Mouse (Mus musculus) brain, adult 10 weeks (tissue): ENCODE measurements around the gene Mark4. TPM values are rescaled to one million over a fixed set of nuclear protein-coding genes. Genes with fewer than 3 reads are reported as not detected.

Experiments
- polyA plus RNA-seq: library from polyadenylated mRNA; stranded (reverse); fragments of 350-450 nt; fragmentation: Illumina TruSeq; extraction: RNeasy Lipid Tissue Mini Kit (QIAGEN cat#74804); gene quantifications from one replicate; pipeline ENCODE4 v1.2.3, GENCODE M21; 2015; ENCODE audit warnings: low read depth, low replicate concordance

Gene Mark4
- 41.6 TPM for polyA plus RNA-seq

DNA sequence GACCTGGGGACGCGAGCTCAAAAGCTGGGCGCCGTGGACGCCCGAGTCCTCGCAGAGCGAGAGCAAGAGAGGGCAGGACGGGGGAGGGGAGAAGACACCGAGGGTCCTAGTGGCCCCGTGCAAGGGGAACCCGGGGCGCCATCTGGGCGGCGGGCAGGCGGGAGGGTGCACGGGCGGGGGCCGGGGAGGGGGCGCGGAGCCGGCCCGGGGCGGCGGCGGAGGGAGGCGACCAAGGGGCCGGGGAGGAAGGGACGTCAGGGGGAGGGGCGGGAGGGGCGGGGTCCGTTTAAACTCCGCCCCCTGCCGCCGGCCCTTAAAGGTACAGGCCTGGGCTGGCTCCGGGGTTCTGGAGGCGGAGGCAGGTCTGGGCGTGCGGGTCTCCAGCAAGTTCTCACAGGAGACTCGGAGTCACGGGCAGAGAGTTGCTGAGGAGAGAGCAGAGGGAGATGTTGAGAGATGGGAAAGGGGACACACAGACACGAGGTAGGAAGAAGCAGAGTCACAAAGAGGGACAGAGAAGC is at the start of gene Mark4:
Gene Mark4, minus strand, starts transcription at position 231 of the 521 bp plus-strand sequence.

GRCm38 (mm10) chr7:19462884-19463381 is 4.3 kb upstream of the Mark4 start, which contains the start of gene Exoc3l2:
TSS of gene Exoc3l2 (plus strand) at chr7:19463331.

GRCm38 (mm10) chr7:19404476-19404875 is 54.1 kb downstream of the Mark4 start, which contains the start of gene Ckm:
TSS of gene Ckm (plus strand) at chr7:19404776.

DNA sequence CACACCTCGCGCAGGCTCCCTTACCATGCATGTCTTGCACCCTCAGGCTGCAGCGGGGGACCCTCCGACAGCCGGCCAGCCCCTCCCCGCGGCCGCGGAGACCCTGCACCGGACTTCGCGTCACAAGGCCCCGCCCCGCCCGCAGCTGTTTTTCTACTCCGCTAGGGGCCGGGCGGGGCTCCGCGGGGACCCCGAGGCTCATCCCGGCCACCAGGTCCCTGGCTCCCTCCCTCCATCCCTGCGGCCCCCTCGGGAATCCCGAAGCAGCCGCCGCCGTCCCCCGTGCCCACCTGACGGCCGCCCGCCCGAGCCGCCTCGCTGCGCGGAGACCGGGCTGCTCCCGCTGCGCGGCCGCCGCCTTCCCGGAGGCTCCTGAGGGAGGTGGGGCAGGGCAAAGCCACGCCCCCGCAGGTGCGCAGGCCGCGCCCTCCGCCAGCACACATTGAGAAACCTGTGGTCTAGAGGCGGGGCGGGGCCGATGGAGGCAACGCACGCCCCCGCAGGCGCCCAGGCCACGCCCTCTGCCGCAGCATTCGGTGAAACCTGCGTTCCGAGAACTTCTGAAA is 54.8 kb downstream of the Mark4 start, which contains the start of gene Klc3:
Gene Klc3, minus strand, starts transcription at position 374 of the 566 bp plus-strand sequence.

GRCm38 (mm10) chr7:19381377-19382165 is 77.0 kb downstream of the Mark4 start, which contains the start of gene Ercc2:
TSS of gene Ercc2 (plus strand) at chr7:19382010.

Other genes with a start within 250 kb of the Mark4 start
- 3.4 TPM for gene Gpr4, start 246.3 kb downstream of the Mark4 start, polyA plus RNA-seq
- 44.3 TPM for gene Opa3, start 230.5 kb downstream of the Mark4 start, polyA plus RNA-seq
- gene Vasp, start 187.0 kb downstream of the Mark4 start, polyA plus RNA-seq: 14.7 TPM
- gene Ppm1n, start 178.8 kb downstream of the Mark4 start, polyA plus RNA-seq: not detected
- 116 TPM for gene Rtn2, start 176.2 kb downstream of the Mark4 start, polyA plus RNA-seq
- gene Fosb, start 148.8 kb downstream of the Mark4 start, polyA plus RNA-seq: 8.0 TPM
- gene Ercc1, start 114.0 kb downstream of the Mark4 start, polyA plus RNA-seq: 39.0 TPM
- gene Cd3eap, start 99.3 kb downstream of the Mark4 start, polyA plus RNA-seq: 17.9 TPM
- 2.5 TPM for gene Ppp1r13l, start 99.1 kb downstream of the Mark4 start, polyA plus RNA-seq
- 28.2 TPM for gene Ercc2, start 76.8 kb downstream of the Mark4 start, polyA plus RNA-seq
- 2.6 TPM for gene Klc3, start 54.7 kb downstream of the Mark4 start, polyA plus RNA-seq
- gene Ckm, start 54.0 kb downstream of the Mark4 start, polyA plus RNA-seq: 0.62 TPM
- 0.21 TPM for gene Exoc3l2, start 4.5 kb upstream of the Mark4 start, polyA plus RNA-seq
- 7.8 TPM for gene Bloc1s3, start 49.5 kb upstream of the Mark4 start, polyA plus RNA-seq
- 20.7 TPM for gene Trappc6a, start 49.6 kb upstream of the Mark4 start, polyA plus RNA-seq
- 0.51 TPM for gene Nkpd1, start 59.0 kb upstream of the Mark4 start, polyA plus RNA-seq
- 121 TPM for gene Ppp1r37, start 104.3 kb upstream of the Mark4 start, polyA plus RNA-seq
- 2.2 TPM for gene Zfp296, start 118.5 kb upstream of the Mark4 start, polyA plus RNA-seq
- 70.4 TPM for gene Gemin7, start 118.8 kb upstream of the Mark4 start, polyA plus RNA-seq
- gene Clasrp, start 145.7 kb upstream of the Mark4 start, polyA plus RNA-seq: 61.8 TPM
- 5.4 TPM for gene Relb, start 170.6 kb upstream of the Mark4 start, polyA plus RNA-seq
- gene Clptm1, start 206.2 kb upstream of the Mark4 start, polyA plus RNA-seq: 134 TPM
- gene Apoc2, start 219.1 kb upstream of the Mark4 start, polyA plus RNA-seq: not detected
- gene Gm44805, start 222.6 kb upstream of the Mark4 start, polyA plus RNA-seq: not detected
- gene Apoc4, start 222.7 kb upstream of the Mark4 start, polyA plus RNA-seq: not detected
- 12.2 TPM for gene Apoc1, start 233.8 kb upstream of the Mark4 start, polyA plus RNA-seq
- gene Apoe, start 240.4 kb upstream of the Mark4 start, polyA plus RNA-seq: 3,083 TPM